Mouse (Mus musculus) forebrain, embryonic 11.5 days (tissue): ENCODE measurements at regions not wholly inside any gene's neighbourhood (a gene's known extent, or its start where the extent isn't known, plus 50 kb on each side); places are given as distances from the start of the nearest gene placed in this dataset.

Experiments used
- ATAC-seq: fragments of 200-750 bp; cut with Nextera tagmentation; replicated peaks from 2 replicates; pipeline ENCODE4 v1.8.0; 2017; ENCODE audit warnings: moderate TSS enrichment; ENCODE audit not compliant: low FRiP score
- DNase-seq: peaks from one replicate; pipeline ENCODE4 v3.0.0-alpha.2; 2017; ENCODE audit warnings: low spot score
- H3K27ac ChIP-seq: fragments of 300-500 bp; sonication (generic); 2 replicates; pipeline ENCODE4 v1.5.1; 2014; ENCODE audit warnings: low read depth, low read length
- H3K27me3 ChIP-seq: fragments of 300-500 bp; sonication (generic); 2 replicates; pipeline ENCODE4 v1.6.1; 2014; ENCODE audit warnings: mild to moderate bottlenecking, low read length, mixed read lengths; ENCODE audit not compliant: control insufficient read depth, insufficient read depth
- H3K36me3 ChIP-seq: fragments of 300-500 bp; sonication (generic); 2 replicates; pipeline ENCODE4 v1.6.1; 2014; ENCODE audit warnings: mild to moderate bottlenecking, low read length, moderate library complexity, mixed read lengths; ENCODE audit not compliant: control insufficient read depth, insufficient read depth
- H3K4me1 ChIP-seq: fragments of 300-500 bp; sonication (generic); replicated peaks from 2 replicates; pipeline ENCODE4 v1.6.1; 2014; ENCODE audit warnings: low read length, mixed read lengths; ENCODE audit not compliant: control insufficient read depth, insufficient read depth
- H3K4me2 ChIP-seq: fragments of 300-500 bp; sonication (generic); 2 replicates; pipeline ENCODE4 v1.6.1; 2014; ENCODE audit warnings: low read depth, mild to moderate bottlenecking, low read length, moderate library complexity, mixed read lengths; ENCODE audit not compliant: severe bottlenecking
- H3K4me3 ChIP-seq: fragments of 300-500 bp; sonication (generic); 2 replicates; pipeline ENCODE4 v1.5.1; 2014; ENCODE audit warnings: low read depth, low read length
- H3K9ac ChIP-seq: fragments of 300-500 bp; sonication (generic); 2 replicates; pipeline ENCODE4 v1.6.1; 2014; ENCODE audit warnings: low read length
- H3K9me3 ChIP-seq: fragments of 300-500 bp; sonication (generic); 2 replicates; pipeline ENCODE4 v1.6.1; 2016; ENCODE audit warnings: low read length, mixed read lengths; ENCODE audit not compliant: control insufficient read depth
- WGBS: fragments of 180-500 bp; shearing (Covaris S2); extraction: QIAGEN DNeasy Blood & Tissue Kit; methylation state at CpG from one replicate; pipeline ENCODE4 v1.1.7; 2014; 5-methylcytosine and 5-hydroxymethylcytosine counted together

GRCm38 (mm10) chr2:139041671-139042273 is 451.9 kb upstream of the Sptlc3 start:
- Histone ChIP-seq H3K4me3 (no peak overlapping the region), H3K27me3 (no peaks in the 10 kb centered on the region), H3K36me3 (no peaks in the 10 kb centered on the region), H3K4me2 (no peak overlapping the region), H3K27ac (no peak overlapping the region), H3K9ac (no peak overlapping the region), H3K4me1 (no peaks in the 10 kb centered on the region), H3K9me3 (no peaks in the 10 kb centered on the region)
- ATAC-seq: no peak
- whole genome bisulfite sequencing: 86% methylated on average over 3 of the region's 3 CpGs
- DNase-seq: no peak

GRCm38 (mm10) chr2:139044684-139045083 is 449.0 kb upstream of the Sptlc3 start:
- DNase-seq: no peak
- H3K27me3 ChIP-seq: no peaks in the 10 kb centered on the region
- no peaks in the 10 kb centered on the region for H3K4me1 ChIP-seq
- no peak for ATAC-seq
- 89% methylated on average over 3 of the region's 3 CpGs for WGBS
- H3K4me3 ChIP-seq: no peak overlapping the region
- H3K27ac ChIP-seq: no peak overlapping the region
- H3K4me2 ChIP-seq: no peak overlapping the region
- no peaks in the 10 kb centered on the region for H3K36me3 ChIP-seq
- no peak overlapping the region for H3K9ac ChIP-seq
- no peaks in the 10 kb centered on the region for H3K9me3 ChIP-seq

GRCm38 (mm10) chr2:139055249-139055648 is 438.5 kb upstream of the Sptlc3 start:
- Histone ChIP-seq H3K9ac (no peak overlapping the region), H3K4me3 (no peak overlapping the region), H3K4me1 (no peaks in the 10 kb centered on the region), H3K27me3 (no peaks in the 10 kb centered on the region), H3K9me3 (no peaks in the 10 kb centered on the region), H3K27ac (no peak overlapping the region), H3K36me3 (no peaks in the 10 kb centered on the region), H3K4me2 (no peak overlapping the region)
- ATAC-seq (no peak), DNase-seq (no peak)
- 91% methylated on average over 2 of the region's 2 CpGs for WGBS

GRCm38 (mm10) chr2:139069276-139069961 is 424.3 kb upstream of the Sptlc3 start:
- WGBS: 82% methylated on average over 6 of the region's 6 CpGs
- no peak for ATAC-seq

GRCm38 (mm10) chr2:139071690-139072089 is 422.0 kb upstream of the Sptlc3 start:
- no peak overlapping the region for H3K4me3 ChIP-seq
- WGBS: 81% methylated on average over 1 of the region's 1 CpGs
- no peak overlapping the region for H3K27ac ChIP-seq
- H3K36me3 ChIP-seq: no peaks in the 10 kb centered on the region
- no peaks in the 10 kb centered on the region for H3K4me1 ChIP-seq
- H3K9me3 ChIP-seq: no peaks in the 10 kb centered on the region
- ATAC-seq (no peak), DNase-seq (no peak)
- no peak overlapping the region for H3K4me2 ChIP-seq
- no peaks in the 10 kb centered on the region for H3K27me3 ChIP-seq
- H3K9ac ChIP-seq: no peak overlapping the region

More at GRCm38 (mm10) chr2:139069276-139069961, 424.3 kb upstream of the Sptlc3 start:
- Histone ChIP-seq H3K27ac (no peak overlapping the region), H3K4me1 (no peaks in the 10 kb centered on the region), H3K4me2 (no peak overlapping the region), H3K4me3 (no peak overlapping the region), H3K9me3 (no peaks in the 10 kb centered on the region), H3K36me3 (no peaks in the 10 kb centered on the region), H3K9ac (no peak overlapping the region), H3K27me3 (no peaks in the 10 kb centered on the region)
- DNase-seq: no peak

- H3K36me3 ChIP-seq: no peaks in the 10 kb centered on the region
- no peaks in the 10 kb centered on the region for H3K9me3 ChIP-seq
- H3K4me1 ChIP-seq: no peaks in the 10 kb centered on the region
- no peak overlapping the region for H3K4me3 ChIP-seq
- DNase-seq (no peak), ATAC-seq (no peak)
- H3K9ac ChIP-seq: no peak overlapping the region
- WGBS: 75% methylated on average over 6 of the region's 6 CpGs
- H3K27ac ChIP-seq: no peak overlapping the region
- no peaks in the 10 kb centered on the region for H3K27me3 ChIP-seq
- H3K4me2 ChIP-seq: no peak overlapping the region
Measured at GRCm38 (mm10) chr2:139093487-139094066, 400.1 kb upstream of the Sptlc3 start.

- 90% methylated on average over 1 of the region's 1 CpGs for WGBS
- ATAC-seq: no peak
- no peaks in the 10 kb centered on the region for H3K36me3 ChIP-seq
Measured at GRCm38 (mm10) chr2:139111669-139112068, 382.0 kb upstream of the Sptlc3 start.

GRCm38 (mm10) chr2:139114523-139114922 is 379.2 kb upstream of the Sptlc3 start:
- Histone ChIP-seq H3K27me3 (no peaks in the 10 kb centered on the region), H3K27ac (no peak overlapping the region), H3K4me2 (no peak overlapping the region), H3K4me1 (no peaks in the 10 kb centered on the region), H3K9me3 (no peaks in the 10 kb centered on the region), H3K9ac (no peak overlapping the region), H3K4me3 (no peak overlapping the region), H3K36me3 (no peaks in the 10 kb centered on the region)
- WGBS: 83% methylated on average over 4 of the region's 4 CpGs
- DNase-seq: no peak
- no peak for ATAC-seq

More at GRCm38 (mm10) chr2:139111669-139112068, 382.0 kb upstream of the Sptlc3 start:
- Histone ChIP-seq H3K27me3 (no peaks in the 10 kb centered on the region), H3K27ac (no peak overlapping the region), H3K4me3 (no peak overlapping the region), H3K4me2 (no peak overlapping the region), H3K9ac (no peak overlapping the region), H3K4me1 (no peaks in the 10 kb centered on the region), H3K9me3 (no peaks in the 10 kb centered on the region)
- no peak for DNase-seq
